Mouse (Mus musculus): ENCODE measurements around the gene Insig1.

DNA sequence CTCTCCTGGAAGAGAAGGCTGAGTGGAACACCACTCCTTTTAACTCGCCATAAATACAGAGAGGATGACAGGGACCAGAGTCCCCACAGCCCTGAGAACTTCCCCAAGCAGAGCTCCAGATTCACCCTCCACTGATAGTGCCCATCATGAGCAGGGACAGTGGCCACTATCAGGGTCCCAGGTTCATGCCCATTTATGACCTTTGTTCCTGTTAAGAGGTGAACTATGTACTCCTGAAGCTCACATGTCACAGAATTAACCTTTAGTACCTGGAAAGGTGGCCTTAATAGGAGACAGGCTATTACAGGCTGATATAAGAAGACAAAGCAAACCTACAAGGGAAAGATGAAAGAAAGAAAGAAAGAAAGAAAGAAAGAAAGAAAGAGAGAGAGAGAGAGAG lies 35.2 kb upstream of the Insig1 start:
- TF ChIP-seq POLR2A (IDR thresholded peaks at IDR 0.05; ENCODE audit: borderline replicate concordance, extremely low read depth, low read depth, low read length) (no peak), CTCF (IDR thresholded peaks at IDR 0.05; ENCODE audit: insufficient read depth, low read length) (no peak)
